Mouse (Mus musculus): ENCODE data around the gene Nol4l.
A peak's percentile ranks its signal among the peaks of the same experiment; 100 is the strongest.

GRCm38 (mm10) chr2:153423113-153423512 is 106.7 kb downstream of the Nol4l start:
- TF ChIP-seq CTCF (IDR thresholded peaks at IDR 0.05) (no peak), POLR2A (IDR thresholded peaks at IDR 0.05; ENCODE audit: insufficient read depth, low read depth, low read length) (no peak), EP300 (IDR thresholded peaks at IDR 0.05; ENCODE audit: insufficient read depth, low read depth, low read length) (peak; percentile 28; the same call in 1 of the 2 replicates)
